Mouse (Mus musculus) gastrocnemius, postnatal 14 days (tissue): ENCODE data around the gene Rapgef1. TPM values are rescaled to one million over a fixed set of nuclear protein-coding genes. Genes with fewer than 3 reads are reported as not detected.
"Not testable (repeated sequence)": the region's sequence is repeated elsewhere in the genome, so short reads cannot be mapped to it uniquely, and the experiment has no call there.

Experiments
- DNase-seq: peaks from one replicate; pipeline ENCODE4 v3.0.0; 2021; ENCODE audit warnings: mixed read lengths
- intact Hi-C: fragments of 180-260 bp; cut with DNase I; formaldehyde crosslinking; loops from one replicate; pipeline ENCODE4 v1.15.1; 2025; ENCODE audit warnings: low total_unique reads
- total RNA-seq, 2 experiments: library from RNA; stranded (reverse); gene quantifications; 2 replicates each; pipeline ENCODE4 v1.2.3; 2021

Rapgef1 gene
- total RNA-seq, 2 experiments from 2014 or later: 75.7 to 81.9 TPM

DNA sequence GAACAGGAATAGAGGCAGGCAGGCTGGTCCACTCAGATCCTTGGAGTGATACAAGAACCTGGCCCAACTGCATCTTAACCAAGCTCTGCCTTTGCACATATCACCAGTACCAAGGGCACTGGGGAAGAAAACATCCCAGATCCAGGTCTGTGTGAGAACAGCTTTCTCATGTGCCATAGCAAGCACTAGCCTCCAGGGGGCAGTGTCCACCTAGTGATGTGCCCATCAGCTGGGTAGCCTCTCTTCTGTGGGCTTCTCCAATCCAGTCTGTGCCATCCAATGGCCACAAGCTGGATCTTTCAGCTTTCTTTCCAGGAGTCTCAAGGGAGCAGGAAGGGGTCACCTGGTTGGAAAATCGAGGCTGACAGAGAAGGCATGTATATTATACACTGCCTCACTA is 145.3 kb downstream of the Rapgef1 start:
- peak; percentile 63 for DNase-seq
- intact Hi-C loops: loop anchor here (5.0 kb wide), 1 partner anchor 52 kb away; no protein-coding TSS in a partner anchor

DNA sequence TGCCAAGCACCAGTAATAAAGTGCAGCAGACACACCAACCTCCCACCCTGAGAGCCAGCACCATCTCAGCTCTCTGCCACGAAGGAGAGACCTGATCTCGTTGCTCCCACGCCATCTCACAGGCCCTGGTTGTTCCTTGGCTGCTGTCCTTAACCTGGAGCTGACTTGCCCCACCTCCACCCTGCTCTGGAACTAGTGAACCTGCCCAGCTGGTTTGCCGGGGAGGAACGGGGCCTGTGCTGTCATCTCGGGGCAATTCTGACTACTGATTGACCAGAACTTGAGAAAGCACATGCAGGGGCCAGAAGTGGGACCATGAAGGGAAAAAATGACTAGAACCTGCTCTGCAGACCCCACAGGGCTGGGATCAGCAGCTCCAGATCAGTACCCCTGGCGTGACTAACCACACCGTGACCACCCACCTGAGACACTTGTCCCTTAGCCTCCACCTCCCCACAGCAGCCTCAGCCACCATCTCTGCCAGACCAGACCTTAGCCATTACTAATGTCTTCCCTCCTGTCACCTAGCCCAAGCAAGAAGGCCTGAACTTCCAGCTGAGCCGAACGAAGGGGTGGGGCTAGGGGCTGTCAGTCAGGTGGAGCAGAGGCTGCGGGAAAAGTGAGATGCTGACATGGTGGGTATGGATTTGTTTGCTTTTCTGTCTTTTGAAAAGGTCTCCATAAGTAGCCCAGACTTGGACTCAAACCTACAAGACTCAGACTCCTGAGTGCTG is 148.6 kb downstream of the Rapgef1 start:
- intact Hi-C loops: loop anchor here (5.0 kb wide), 1 partner anchor 49 kb away; no protein-coding TSS in a partner anchor
- no peak for DNase-seq

DNA sequence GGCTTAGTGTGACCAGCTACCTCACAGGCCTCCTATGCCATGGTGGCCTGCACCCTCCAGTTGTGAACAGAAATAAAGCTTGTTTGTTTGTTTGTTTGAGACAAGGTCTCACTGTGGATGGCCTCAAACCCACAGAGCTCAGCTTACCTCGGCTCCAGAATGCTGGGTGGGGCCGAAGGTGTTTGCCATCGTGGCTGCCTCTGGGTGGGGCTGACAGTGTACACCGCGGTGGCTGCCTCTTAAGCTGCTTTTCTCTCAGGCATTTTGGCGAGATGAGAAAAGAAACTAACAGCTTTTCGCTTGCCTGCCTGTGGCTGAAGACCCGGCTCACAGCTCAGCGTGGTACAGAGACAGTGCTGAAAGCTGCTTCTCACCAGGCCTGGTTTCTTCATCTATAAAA is 149.4 kb downstream of the Rapgef1 start:
- intact Hi-C loops: loop anchor here (5.0 kb wide), 1 partner anchor 48 kb away; no protein-coding TSS in a partner anchor
- no peak for DNase-seq

DNA sequence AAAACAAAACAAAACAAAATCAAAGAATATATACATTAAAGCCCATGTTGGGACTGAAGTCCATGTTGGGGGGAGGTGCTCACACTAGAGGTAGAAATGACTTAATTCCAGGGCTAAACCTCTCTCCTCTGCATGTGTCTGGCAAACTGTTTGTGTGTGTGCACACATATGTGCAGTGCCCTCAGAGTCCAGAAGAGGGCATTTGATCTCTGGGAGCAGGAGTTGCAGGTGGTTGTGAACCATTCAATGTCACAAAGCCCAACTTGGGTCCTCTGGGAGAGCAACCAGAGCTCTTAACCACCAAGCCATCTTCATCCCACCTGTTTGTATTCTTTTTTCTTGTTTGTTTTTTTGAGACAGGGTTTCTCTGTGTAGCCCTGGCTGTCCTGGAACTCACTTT is 150.6 kb downstream of the Rapgef1 start:
- DNase-seq: no peak
- intact Hi-C loops: no loop called here

DNA sequence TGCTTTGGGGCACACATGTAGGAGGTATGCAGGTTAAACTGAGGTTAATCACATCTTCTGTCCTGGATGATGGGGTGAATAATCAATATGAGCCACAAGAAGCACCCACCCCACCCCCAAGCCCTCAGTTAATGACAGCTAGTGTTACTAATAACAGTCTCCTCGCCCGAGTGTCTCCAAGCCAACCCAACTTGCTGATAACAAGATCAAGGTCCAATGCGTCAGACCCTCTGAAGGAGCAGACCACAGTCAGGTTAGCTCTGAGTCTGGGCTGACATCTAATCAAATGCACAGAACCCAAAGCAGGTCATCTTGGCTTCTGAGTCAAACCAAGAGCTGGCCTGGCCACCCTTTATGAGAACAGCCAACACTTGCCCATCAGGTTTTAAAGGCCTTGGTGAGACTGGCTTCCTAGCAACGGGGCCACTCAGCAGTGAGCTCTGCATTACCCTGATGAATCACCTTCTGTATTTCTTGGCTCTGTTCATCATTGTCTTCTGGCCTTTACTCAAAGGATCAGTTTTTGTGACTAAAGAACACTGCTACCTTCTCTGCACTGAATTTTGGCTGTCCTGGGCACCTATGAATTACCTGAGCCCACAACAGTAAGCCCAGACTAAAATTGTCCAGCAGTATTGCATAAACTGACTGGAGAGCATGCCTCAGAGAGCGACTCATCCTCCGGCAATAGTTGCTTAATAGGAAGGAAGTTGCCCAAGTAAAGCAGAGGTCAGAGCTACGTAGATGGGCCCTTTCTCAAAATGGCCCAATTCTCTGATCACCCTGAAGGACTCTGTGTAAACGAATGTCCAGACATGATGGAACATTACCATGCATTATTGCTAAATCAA is 152.3 kb downstream of the Rapgef1 start:
- intact Hi-C loops: no loop called here
- DNase-seq: no peak

DNA sequence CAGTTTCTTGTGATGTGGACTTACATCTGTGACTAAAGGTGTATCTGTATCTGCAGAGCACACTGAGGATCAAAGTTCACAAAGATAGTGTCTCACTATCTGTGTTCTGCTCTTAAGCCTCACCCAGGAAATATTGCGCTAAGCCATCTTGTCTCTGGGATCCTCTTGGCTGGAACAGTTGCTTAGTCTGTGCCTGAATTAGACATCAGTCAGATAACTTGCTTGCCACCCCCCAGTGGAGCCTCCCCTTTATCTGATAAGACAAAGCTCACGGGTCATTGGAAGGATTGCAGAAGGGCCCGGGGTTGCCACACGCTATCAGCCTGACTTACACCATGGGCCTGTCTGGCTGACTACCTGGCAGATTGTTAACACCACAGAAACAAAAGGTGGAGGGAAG is 153.8 kb downstream of the Rapgef1 start:
- DNase-seq: no peak
- intact Hi-C loops: no loop called here

DNA sequence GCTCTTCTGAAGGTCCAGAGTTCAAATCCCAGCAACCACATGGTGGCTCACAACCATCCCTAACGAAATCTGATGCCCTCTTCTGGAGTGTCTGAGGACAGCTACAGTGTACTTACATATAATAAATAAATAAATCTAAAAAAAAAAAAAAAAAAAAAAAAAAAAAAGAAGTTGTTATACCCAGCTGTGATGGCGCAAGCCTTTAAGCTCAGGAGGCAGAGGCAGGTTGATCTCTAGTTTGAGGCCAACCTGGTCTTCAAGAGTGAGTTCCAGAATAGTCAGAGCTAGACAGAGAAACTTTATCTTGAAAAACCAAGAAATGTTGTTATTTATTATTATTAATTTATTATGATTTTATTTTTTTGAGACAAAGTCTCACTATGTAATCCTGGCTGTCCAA is 161.7 kb downstream of the Rapgef1 start:
- intact Hi-C loops, DNase-seq: not testable (repeated sequence)

DNA sequence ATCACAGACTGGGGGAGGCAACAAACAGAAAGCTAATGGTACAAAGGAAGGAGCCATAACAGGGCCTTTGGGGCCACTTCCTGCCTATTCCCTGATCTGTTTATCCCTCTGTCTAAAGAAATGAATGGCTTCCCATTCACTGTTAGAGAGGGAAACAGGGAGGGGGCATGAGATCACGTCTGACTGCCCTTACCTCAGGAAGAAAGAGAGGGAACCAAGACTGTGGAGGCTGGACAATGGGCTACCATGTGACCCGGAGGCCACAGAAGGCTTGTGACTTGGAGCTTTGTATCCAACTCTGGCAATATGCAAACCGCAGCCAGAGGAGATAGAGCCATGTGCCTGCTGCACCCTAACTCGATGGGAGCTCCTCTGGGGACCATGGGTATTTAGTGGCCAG is 164.8 kb downstream of the Rapgef1 start:
- DNase-seq: no peak
- intact Hi-C loops: no loop called here

DNA sequence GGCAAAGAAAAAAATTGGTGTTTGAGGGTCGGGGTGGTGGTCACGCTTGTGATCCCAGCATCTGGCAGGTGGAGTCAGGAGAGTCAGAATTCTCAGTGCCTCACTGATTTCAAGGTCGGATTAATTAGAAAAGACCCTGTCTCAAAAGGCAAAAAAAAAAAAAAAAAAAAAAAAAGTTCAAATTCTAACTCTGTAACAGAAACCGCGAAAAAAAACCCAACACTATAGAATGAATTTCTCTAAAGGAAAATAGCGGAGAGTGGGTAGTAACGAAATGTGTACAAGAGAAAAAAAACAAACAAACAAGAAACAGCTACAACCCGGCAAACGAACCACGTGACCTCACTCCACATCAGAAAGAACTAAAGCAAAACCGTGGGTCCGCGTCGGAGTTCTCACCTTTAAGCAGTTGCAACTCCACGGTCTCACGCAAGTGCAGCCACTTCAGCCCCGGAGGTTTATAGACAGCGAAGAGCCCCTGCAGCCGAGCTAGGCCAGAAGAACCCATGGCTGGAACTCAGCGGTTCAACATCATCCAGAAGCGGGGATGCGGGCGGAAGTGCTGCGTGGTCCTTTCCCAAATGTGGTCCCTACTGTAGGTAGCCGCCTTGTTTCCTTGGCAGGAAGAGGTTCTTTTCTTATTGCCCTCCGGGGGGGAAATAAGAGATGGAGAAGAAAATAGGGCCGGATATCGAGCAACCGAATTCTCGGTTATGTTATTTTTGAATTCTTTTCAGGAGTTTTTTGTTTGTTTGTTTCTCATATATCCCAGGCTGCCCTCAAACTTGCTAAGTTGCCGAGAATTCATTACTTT is 167.8 kb downstream of the Rapgef1 start, which contains the start of gene Coq4:
Gene Coq4 (plus strand): TSS at position 390 of the 814 bp plus-strand sequence.
- intact Hi-C loops: no loop called here
- DNase-seq: peak; percentile 85

DNA sequence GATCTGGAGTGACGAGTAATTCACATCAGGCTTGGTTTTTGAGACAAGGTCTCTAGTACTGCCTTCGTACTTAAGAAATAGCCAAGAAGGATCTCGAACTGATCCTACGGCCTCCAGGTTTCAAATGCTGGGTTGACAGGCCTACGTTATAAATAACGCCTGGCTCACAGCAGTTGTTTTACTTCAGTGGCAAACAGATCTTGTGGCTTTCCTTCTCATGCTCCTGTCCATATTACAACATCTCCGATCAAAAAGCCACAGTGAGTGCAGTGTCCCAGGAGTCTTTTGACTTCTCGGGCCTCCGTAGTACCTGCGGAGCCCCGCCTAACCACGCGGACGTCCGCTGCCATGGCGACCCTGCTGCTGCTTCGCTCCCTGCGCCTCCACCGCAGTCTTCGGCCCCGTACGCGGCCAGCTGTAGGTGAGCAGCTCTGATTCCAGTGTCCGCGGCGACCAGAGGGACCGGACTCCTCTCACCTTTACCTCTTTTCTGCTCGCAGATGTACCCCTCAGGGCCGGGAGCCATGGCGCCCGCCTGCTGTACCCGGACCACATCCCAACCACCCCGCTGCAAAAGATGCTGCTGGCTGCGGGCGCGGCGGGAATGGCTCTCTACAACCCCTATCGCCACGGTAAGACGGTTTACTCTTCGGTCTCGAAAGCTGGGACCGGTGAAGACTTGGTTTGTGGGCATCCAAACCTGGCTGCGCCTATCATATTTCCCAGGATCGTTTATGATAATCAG is 168.6 kb downstream of the Rapgef1 start, which contains the start of gene Trub2:
Gene Trub2 (minus strand): TSS at position 566 of the 745 bp plus-strand sequence.
- DNase-seq: peak; percentile 79
- intact Hi-C loops: no loop called here

Other genes starting within 250 kb of the Rapgef1 start
- not detected for gene Gm13420, start 132.0 kb downstream of the Rapgef1 start, total RNA-seq
- not detected for gene Gm13547, start 139.6 kb downstream of the Rapgef1 start, total RNA-seq
- 10 to 100 TPM in 1 of 2 experiments, 1 to 10 TPM in 1; 6.7 to 10.7 TPM for gene Coq4, start 167.8 kb downstream of the Rapgef1 start, total RNA-seq
- 10 to 100 TPM; 28.0 to 28.3 TPM for gene Trub2, start 168.8 kb downstream of the Rapgef1 start, total RNA-seq
- 10 to 100 TPM in 1 of 2 experiments, 1 to 10 TPM in 1; 8.6 to 10.1 TPM for gene Slc27a4, start 182.9 kb downstream of the Rapgef1 start, total RNA-seq
- 10 to 100 TPM; 21.1 to 21.9 TPM for gene Urm1, start 200.4 kb downstream of the Rapgef1 start, total RNA-seq
- 10 to 100 TPM; 17.7 TPM for gene Cercam, start 249.4 kb downstream of the Rapgef1 start, total RNA-seq